Mouse (Mus musculus): Measurements from ENCODE around the gene Syk.

GRCm38 (mm10) chr13:52565103-52565739 lies 17.8 kb upstream of the Syk start:
- TF ChIP-seq GATA1 (IDR thresholded peaks at IDR 0.05; ENCODE audit: borderline replicate concordance, low read length) (no peak), FLI1 (IDR thresholded peaks at IDR 0.05; ENCODE audit: low read length) (no peak)

Data from megakaryocyte, embryonic 14.5 days (primary cell).